Mouse (Mus musculus) liver, adult 10 weeks (tissue): ENCODE measurements around the gene Palb2. TPM values are rescaled to one million over a fixed set of nuclear protein-coding genes. Genes with fewer than 3 reads are reported as not detected.

Experiments used
- polyA plus RNA-seq: library from polyadenylated mRNA; stranded (reverse); fragments of 350-450 nt; fragmentation: Illumina TruSeq; extraction: RNeasy Lipid Tissue Mini Kit (QIAGEN cat#74804); gene quantifications from one replicate; pipeline ENCODE4 v1.2.3, GENCODE M21; 2014; ENCODE audit warnings: low read depth, low replicate concordance

The Palb2 gene
- 1.6 TPM for polyA plus RNA-seq

GRCm38 (mm10) chr7:122132497-122133337 is at the start of gene Palb2, which contains the start of gene Dctn5:
Gene Palb2 (minus strand): TSS chr7:122132985.
Gene Dctn5 (plus strand): TSS chr7:122133041.

GRCm38 (mm10) chr7:122158915-122159902 is 26.4 kb upstream of the Palb2 start, which contains the start of gene Plk1:
Gene Plk1 (plus strand): TSS chr7:122159439.

GRCm38 (mm10) chr7:122101747-122102244 is 31.0 kb downstream of the Palb2 start, which contains the start of gene Ndufab1:
Gene Ndufab1 (minus strand): TSS chr7:122101886.

GRCm38 (mm10) chr7:122066945-122067516 is 65.8 kb downstream of the Palb2 start, which contains the start of the genes Ubfd1 and Ears2:
Gene Ubfd1 (plus strand): TSS chr7:122067175.
Gene Ears2 (minus strand): TSS chr7:122067263.

Other genes with a start within 250 kb of the Palb2 start
- 6.8 TPM for gene Cog7, start 151.3 kb downstream of the Palb2 start, polyA plus RNA-seq
- gene Gga2, start 111.8 kb downstream of the Palb2 start, polyA plus RNA-seq, result 4.0 TPM
- 17.0 TPM for gene Ubfd1, start 65.8 kb downstream of the Palb2 start, polyA plus RNA-seq
- 1.5 TPM for gene Ears2, start 65.7 kb downstream of the Palb2 start, polyA plus RNA-seq
- 473 TPM for gene Ndufab1, start 31.1 kb downstream of the Palb2 start, polyA plus RNA-seq
- 37.2 TPM for gene Dctn5, start 56 bp upstream of the Palb2 start, polyA plus RNA-seq
- not detected for gene Plk1, start 26.5 kb upstream of the Palb2 start, polyA plus RNA-seq
- not detected for gene Ern2, start 53.2 kb upstream of the Palb2 start, polyA plus RNA-seq
- gene Chp2, start 86.5 kb upstream of the Palb2 start, polyA plus RNA-seq, result 3.3 TPM
- 3.8 TPM for gene Prkcb, start 155.8 kb upstream of the Palb2 start, polyA plus RNA-seq